Mouse (Mus musculus) urinary bladder, postnatal 14 days (tissue): ENCODE results near the gene Adora2a.
"Not testable (repeated sequence)": the region's sequence is repeated elsewhere in the genome, so short reads cannot be mapped to it uniquely, and the experiment has no call there.

Experiments
- DNase-seq: peaks from one replicate; pipeline ENCODE4 v3.0.0; 2021; ENCODE audit warnings: low spot score

The Adora2a gene

DNA sequence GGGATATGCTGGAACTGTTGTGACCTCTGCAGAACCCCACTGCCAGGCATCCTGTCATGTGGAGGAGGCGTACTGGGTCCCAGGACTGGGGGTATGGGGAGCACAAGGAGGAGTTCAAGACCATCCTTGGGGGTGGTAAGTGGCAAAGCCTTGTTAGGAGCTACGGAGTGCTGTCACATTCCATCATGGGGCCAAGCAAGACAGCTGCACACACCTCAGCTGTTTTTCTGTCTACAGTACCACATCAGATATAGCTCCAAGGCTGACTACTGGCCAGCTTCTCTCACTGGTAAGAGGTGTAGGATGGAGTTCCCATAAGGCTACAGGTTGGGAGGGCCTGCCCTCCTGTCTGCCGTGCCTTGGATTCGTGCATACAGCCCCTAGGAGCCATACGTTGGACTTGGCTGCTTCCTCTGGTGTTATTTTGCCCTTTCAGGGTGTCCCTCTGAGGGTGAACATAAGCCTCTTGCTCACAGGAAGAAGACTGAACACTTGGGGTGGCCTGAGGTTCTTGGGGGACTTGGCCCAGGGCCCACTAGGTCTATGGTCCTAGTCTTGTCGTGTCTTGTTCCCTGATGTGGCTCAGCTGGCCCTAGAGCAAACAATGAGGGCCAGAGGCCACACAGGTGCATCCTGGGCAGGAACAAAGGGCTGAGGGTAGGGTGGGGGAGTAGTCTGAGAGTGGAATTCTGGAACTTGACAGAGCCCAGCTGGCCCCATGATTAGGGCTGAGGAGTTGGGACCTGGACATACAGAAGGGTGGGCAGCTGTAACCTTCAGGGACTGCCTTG is 2.3 kb upstream of the Adora2a start:
- DNase-seq, result peak; percentile 37

DNA sequence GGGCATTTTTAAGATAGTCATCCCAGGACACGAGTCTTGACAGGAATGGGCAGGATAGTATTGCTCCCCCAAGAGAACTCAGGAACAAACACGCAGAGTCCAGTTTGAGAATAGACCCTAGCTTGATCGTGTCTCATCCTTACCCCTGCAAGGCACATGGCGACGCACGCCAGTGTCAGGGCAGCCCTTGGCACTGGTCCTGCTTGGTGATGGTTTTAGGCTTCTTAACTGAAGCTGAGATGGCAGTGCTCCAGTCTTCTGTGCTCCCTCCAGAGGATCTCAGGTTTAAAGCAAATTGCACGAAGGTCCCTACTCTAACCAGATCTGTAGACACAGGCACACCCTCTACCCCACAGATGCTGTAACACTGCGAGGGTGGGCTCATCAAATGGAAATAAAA is 921 bp upstream of the Adora2a start:
- no peak for DNase-seq

DNA sequence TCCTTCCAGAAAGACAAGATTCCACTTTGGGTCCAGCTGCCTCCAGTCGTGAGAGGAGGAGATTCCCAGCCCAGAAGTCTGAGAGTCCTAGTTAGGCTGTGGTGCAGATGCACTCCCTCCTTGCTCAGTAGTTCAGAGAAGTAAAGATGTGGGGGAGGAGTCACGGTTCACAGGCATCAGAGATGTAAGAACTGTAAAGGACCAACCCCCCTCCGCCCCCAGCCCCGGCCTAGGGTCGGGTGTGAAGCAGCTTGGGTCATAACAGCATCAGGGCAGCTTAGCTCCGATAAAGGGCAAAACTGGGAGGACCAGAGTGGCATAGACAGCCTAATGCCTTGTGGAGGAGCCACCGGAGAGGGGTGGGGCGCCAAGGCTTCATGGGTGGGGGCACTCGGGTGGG is 205 bp upstream of the Adora2a start:
- no peak for DNase-seq

DNA sequence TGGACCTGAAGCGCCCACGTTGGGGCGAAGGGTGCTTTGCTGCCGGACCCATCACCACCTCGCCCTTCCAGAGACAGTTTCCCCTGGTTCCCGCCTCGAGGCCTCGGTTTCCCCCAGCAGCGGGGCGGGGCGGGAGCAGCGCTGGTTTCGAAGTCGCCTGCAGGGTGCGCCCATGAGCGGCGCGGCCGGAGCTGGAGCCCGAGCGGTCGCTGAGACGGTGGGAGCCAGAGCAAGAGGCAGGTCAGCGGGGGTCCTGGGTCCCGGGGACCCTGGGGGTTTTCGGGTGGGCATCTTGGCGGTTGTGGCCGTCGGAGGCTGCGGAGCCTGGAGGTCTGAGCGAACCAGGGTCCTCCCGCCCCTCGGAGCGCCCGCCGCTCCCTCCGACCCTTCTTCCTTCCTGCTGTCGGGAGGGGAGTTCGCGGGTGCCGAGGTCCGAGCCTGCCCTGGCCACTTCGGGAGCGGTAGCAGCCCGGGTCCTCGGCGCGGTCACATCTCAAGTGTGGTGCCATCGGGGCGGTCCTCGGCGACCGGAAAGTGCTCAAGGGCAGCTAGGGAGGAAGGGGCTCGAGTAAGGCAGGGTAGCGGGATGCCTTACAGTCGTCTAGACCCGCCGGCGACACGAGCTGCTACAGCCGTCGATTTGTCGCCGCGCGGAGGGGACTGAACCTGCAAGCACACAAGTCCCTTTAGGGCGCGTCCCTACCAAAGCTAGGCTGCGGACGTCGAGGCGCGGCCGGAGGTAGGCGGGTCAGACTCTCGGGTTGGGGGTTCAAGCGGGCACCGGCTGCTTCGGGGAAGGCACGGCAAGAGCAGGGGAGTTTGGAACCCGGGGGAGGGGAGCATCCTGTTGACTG is 458 bp downstream of the Adora2a start:
- DNase-seq, result peak; percentile 70

DNA sequence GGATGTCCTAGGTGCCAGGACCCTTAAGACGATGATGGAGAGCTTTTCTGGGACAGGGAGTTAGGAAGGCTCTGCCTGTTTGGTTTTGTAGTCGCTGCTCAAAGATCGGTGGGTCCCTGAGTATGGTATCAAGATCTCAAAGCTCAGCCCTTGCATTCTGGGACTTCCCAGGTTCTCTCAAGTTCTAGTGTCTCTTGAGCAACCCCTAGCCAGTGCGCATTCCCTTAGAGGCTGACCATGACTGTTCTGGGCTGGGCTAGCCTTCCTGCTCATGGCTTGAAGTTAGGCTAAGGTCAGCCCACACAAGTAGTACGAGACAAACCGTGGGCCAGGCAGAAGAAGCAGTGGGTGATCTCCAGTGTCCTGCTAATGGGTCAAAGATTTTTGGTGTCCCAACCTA is 1.5 kb downstream of the Adora2a start:
- DNase-seq, result no peak

DNA sequence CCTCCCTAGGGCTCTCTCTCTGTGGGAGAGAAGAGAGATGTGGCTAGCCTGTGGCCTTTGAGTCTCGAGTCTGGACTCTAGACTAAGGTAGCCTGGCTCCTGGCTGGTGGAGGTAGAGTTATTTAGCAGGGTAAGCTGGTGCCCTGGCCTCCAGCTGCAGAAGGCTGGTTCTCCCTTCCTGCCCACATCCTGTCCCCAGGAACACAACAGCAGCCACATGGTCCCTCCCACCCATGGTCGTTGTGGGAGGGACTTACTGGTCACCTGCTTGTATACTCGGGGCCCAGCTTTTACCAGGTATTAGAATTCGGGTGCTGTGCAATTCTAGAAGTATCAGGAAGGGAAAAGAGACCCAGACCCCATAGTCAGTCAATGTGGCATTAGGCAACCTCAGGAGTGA is 3.6 kb downstream of the Adora2a start:
- DNase-seq, result no peak

DNA sequence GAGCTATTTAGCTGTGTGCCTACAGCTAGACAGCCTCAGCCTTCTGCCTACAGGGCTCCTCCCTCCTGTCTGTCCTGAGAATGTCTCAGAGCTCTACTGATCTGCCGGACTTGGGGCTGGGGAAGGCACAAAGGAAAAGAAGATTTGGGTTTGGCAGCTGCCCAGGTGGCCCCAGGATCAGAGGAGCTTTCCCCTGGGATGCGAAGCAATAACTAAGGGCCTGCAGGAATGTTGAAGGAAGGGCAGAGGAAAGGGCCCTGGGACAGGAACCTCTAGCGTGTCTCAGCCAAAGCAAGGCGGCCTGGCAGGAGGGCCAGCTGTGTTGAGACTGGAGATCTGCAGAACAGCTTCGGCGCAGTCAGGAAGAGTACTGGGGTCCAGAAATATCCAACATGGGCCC is 6.3 kb downstream of the Adora2a start:
- no peak for DNase-seq

DNA sequence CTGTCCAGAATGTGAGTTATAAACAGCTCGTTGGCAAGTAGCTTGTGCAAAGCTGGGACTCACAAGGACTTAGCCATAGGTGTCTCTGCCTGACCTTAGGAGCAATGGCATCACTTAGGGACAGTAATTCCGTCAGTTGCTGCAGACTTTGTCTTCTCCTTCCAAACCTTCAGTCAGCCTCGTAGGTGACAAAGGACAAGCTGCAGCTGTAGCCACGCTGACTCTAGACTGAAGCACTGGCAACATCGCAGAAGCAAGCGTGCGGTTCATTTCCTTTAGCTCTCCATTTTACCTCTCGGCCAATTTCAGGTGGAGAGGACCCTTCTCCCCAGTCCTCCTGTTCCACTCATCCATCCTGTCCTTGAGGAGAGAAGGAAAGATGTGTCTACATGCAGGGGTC is 7.3 kb downstream of the Adora2a start:
- no peak for DNase-seq

DNA sequence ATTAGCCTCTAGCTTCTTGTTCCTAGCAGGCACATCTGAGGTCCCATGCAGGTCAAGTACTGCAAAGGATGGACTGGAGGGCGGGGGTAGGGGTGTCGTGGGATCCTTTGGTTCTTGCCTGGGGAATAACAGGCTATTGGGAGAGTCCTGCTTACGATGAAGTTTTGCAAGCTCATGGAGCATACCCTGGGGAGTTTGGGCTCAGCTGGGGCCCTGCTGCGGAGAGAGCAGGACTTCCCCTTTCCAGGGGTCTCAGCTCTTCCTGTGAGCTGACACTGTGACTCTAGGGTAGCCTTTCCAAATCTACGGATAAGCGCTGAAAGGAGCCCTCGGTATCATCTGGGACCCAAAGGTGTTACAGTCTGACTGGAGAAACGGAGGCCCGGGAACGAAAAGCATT is 7.7 kb downstream of the Adora2a start:
- DNase-seq, result no peak

DNA sequence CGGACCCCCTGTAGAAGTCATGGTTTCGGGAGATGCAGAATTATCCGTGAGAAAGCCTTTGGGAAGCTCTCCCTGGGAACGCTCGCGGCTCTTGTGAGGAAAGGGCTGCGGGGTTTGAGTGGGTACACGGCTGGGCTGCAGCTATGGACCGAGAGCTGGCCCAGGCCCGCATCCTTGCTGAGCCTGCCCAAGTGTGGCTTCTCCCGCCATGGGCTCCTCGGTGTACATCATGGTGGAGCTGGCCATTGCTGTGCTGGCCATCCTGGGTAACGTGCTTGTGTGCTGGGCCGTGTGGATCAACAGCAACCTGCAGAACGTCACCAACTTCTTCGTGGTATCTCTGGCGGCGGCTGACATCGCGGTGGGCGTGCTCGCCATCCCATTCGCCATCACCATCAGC is 9.1 kb downstream of the Adora2a start:
- no peak for DNase-seq

DNA sequence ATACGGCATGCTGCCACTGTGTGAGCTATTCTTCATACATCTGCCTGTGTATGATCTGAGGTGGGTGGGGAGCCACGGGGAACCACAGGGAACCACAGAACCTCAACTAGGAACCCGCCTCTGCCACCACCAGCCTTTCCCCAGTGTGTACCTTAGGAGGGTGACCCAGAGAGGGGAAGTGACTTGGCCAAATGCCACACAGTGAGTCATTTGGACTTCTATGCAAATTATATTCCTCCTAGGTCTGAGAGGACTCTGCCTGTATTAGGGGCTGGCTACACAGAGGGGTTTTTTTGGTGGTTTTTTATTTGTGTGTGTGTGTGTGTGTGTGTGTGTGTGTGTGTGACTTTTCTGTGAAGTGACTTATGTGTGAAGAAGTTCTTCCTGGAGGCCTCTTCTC is 9.9 kb downstream of the Adora2a start:
- peak; percentile 75 for DNase-seq

DNA sequence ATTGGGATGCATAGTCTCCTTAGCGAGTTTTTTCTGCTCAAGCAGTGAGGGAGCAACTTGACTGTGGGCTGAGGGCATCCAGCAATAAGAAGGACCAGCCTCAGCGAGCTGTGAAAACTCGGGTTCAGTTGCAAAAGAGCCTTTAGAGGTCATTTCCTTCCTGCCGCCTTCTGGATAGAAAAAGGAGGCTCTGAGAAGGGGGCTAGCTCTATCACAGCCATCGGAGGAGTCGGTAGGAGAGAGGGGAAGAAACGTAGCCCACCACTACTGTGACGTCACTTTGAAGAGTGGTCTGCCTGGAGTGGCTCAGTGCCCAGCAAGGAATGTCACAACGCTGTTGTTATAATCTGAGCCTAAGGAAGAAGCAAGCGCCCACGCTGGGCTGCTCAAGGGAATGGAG is 10.4 kb downstream of the Adora2a start:
- DNase-seq, result no peak

DNA sequence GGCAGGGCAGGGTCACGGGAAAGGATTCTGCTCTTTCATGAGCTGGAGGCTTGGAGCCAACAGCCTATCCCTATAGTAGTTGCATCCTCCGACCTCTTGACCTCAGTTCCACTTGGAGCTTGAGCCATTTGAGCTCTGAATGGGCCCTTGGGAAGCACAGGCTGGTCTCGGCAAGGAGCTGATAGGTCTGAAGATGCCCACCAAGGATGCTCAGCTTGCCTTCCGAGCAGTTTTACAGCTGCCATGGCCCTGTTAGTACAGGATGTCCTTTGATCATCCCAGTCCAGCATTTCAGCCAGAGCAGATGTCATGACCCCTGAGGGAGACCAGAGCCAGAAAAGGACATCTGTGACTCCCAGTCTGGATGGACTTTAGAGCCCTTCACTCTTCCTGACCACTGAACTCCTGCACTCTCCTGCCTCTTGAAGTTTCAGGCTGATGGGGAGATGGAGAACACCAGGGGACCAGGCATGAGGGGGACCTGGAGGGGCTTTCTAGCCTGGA is 11.6 kb downstream of the Adora2a start:
- no peak for DNase-seq

DNA sequence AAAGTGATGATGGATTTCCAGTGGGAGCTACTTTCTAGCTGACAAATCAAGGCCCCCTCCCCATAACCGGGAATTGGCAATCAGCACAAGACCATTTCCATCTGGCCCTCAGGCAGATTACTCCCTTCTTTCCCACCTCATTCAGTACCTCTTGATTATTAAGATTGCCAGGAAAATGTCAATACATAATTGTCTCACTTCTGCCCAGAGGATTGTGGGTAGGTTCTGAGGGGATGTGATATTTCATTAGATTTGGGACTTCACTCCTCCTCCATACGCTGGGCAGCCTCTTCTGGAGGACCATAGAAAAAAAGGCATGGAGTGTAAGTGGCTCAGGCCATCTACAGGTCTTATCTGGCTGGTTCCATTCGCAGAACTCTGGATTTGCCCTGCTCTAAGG is 15.6 kb downstream of the Adora2a start:
- DNase-seq, result no peak

DNA sequence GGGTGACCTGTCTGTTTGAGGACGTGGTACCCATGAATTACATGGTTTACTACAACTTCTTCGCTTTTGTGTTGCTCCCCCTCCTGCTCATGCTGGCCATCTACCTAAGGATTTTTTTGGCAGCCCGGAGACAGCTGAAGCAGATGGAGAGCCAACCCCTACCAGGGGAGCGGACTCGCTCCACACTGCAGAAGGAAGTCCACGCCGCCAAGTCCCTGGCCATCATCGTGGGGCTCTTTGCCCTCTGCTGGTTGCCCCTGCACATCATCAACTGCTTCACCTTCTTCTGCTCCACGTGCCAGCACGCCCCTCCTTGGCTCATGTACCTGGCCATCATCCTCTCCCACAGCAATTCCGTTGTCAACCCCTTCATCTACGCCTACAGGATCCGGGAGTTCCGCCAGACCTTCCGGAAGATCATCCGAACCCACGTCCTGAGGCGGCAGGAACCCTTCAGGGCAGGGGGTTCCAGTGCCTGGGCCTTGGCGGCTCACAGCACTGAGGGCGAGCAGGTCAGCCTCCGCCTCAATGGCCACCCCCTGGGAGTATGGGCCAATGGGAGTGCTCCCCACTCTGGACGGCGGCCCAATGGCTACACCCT is 16.6 kb downstream of the Adora2a start:
- no peak for DNase-seq

DNA sequence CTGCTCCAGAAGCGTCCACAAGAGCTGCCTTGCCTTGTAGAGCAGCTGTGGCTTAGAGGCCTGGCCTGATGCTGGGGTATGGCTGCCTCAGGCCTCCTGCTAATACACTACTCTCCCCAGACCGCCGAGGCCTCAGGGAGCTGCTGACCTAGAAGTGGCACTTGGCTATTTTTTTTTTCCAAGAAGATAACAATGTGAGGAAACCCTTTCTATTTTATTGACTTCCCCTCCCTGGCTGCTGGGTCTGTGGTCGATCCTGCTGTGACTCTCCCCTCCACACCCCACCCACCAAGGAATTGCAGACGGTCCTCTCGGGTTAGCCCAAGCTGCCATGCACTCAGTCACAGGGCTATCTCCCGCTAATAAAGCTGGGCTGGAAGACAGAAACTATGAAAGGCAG is 17.5 kb downstream of the Adora2a start:
- DNase-seq, result no peak

DNA sequence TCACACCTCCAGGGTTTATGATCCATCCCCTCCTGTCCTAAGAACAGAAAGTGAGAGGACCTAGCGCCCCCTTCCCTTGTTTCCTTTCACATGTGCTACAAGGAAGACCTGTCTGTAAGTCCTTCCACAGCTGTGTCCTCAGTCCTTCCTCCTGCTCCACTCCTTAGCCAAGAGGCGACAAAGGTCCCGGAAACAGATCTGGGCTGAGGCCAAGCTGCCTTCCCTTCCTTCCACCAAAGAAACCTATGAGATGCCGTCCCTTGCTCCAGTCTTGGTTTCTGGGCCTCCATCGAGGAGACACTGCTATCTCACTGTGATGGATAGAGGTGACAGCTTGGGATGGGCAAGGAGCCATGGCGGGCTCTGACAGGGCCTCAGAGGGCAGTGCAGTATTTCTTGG is 18.4 kb downstream of the Adora2a start:
- no peak for DNase-seq

DNA sequence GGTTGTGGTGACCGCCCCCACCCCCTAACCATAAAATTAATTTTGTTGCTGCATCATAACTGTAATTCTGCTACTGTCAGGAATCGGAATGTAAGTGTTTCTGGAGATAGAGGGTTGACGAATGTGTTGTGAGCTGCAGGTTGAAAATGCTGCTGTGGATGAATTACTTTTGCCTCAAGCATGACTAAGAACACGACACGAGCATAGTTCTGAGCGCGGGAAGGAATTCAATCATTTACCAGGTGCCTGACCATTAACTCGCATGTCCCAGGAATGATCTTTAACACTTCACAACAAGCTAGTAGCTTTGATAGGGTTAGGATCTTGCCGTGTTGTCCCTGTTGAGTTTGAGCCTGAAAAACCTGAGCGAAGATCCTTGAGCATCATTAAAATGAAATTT is 20.6 kb downstream of the Adora2a start:
- DNase-seq, result no peak

DNA sequence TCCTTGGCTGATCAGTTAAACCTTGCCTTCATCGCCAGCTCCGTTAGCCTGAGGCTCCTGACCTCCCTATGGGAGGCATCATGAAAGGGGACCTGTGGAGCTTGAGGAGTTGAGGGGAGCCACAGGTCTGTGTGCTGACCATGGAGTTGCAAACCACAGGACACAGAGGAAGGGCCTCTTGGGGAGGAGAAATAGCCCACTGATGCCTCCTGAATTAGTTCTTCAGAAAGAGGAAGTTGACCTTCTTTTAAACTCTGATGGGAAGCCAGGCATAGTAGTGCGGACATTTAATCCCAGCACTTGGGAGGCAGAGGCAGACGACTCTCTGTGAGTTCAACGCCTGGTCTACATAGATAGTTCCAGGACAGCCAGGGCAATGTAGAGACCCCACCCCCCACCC is 22.2 kb downstream of the Adora2a start:
- no peak for DNase-seq

DNA sequence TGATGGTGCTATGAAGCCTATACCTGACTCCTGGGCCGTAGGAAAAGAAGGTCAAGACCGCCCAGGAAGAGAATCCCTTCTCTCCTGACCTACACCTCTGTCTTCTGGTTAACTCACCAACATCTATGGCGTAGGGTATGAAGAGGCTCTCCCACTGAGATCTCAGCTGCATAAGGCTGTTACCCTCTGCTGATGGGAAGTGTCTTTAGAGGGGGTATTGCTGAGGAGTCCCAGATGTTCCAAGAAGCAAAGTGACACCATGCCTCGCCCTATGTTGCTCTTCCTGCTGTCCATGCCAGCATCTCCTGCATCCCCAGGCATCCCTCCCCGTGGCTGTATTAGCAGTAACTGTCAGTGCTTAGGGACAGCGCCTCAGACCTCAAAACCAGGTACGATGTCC is 22.7 kb downstream of the Adora2a start:
- no peak for DNase-seq

DNA sequence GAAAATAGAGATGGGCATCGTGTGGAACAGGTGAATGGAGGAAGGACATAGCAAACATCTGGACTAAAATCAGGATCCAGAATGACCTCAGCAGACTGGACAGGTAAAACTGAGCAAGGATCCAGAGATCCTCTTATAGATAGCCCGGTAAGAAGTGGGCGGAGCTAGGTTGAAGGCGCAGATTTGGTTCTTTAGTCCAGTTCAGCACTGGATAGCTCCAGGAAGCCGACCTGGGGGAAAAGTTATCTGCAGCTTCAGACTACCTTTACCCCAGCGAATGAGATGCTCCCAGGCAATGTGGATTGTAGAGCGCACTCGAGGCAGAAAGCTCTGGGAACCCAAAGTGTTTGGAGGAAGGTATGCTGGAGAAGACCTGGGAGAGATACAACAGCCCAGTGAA is 25.3 kb downstream of the Adora2a start:
- no peak for DNase-seq

DNA sequence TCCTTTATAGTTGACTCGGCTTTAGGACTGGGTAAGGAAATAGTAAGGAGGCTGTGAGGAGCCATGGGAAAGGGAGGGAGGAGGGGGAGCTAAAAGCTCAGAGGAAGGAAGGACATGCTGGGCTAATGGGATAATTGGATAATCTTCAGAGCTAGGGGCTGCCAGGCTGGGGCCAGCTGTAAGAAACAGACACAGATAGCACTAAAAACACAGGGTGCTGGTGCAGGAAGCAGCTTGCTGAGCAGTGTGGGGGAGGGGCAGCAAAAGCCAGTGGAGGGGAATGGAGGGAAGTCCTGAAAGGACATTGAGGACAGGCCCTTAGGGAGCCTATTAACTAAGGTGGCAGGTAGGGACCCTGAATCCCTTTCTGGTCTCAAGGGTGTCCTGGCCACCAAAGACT is 27.9 kb downstream of the Adora2a start:
- DNase-seq, result not testable (repeated sequence)

DNA sequence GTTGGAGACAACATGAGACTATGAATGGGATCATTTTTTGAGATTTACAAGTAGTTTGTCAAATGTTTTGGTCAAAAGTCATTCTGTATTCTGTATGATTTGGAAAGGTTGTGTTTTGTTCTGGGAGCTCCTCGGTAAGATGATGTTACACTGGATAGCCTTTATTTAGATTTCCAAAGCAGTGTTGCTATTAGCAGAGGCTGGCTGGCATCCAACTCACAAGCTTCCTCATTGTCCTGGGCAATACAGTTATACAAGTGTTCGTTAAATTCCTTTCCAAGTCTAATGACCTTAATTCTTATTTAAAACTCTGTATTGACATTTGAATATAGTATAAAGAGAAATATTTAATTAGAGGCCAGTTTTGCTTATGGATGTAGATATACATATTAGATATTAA is 28.6 kb downstream of the Adora2a start:
- no peak for DNase-seq
